Mouse (Mus musculus): ENCODE results near the gene Ilf2.

DNA sequence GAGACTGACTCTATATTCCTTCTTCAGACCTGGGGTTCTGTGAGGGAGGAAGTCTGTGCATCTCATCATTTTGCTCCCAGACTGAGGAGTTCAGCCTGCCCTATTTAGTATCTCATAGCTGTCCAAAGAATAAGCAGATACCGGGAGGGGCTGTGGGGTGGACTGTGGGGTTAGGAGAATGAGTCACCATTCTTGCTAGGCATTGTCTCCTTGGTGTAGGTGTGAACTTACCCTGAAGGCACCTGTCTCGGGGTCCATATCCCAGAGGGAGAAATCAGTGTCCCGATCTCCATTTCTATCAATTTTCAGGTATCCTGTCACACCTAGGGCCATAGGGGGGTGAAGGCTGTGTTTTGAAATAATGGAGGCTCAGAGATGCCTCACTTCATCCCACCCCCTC, 14.0 kb upstream of the Ilf2 start:
- TF ChIP-seq POLR2A (IDR thresholded peaks at IDR 0.05; ENCODE audit: borderline replicate concordance, extremely low read depth, insufficient read depth, insufficient read length, poor library complexity, severe bottlenecking) = no peak
- no peak for TF ChIP-seq CTCF (IDR thresholded peaks at IDR 0.05; ENCODE audit: borderline replicate concordance, extremely low read depth, insufficient read depth, insufficient read length)
